Mouse (Mus musculus) cerebellum, postnatal 25 days (tissue): ENCODE measurements around the gene C1qtnf1.

Source experiments
- DNase-seq, 2 experiments: peaks; one replicate each; pipeline ENCODE4 v3.0.0; 2021; ENCODE audit warnings: mixed read lengths in 2 of 2

C1qtnf1 gene

DNA sequence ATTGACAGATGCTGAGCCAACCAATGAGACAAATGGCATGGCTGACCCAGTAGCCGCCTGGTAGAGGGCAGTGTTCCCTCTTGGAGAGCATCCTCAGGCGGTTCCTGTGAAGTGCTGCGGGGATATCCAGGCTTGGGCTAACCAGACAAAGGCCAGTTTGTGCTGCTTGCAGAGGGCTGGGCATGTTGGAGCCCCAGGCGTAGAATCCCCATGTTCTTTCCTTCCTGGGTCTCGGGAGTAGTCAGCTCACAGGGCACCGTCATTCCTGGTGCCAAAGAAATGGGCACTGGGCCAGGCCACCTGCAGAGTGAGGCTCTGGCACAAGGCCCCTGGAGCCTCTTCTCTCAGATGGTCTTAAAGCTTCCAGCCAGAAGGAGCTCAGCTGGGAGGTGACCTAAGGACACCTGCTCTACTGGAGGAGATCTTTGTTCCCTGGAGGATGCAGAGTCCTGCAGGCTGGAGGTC is 8.5 kb downstream of the C1qtnf1 start:
- peak; percentile 84 to 88 for DNase-seq

DNA sequence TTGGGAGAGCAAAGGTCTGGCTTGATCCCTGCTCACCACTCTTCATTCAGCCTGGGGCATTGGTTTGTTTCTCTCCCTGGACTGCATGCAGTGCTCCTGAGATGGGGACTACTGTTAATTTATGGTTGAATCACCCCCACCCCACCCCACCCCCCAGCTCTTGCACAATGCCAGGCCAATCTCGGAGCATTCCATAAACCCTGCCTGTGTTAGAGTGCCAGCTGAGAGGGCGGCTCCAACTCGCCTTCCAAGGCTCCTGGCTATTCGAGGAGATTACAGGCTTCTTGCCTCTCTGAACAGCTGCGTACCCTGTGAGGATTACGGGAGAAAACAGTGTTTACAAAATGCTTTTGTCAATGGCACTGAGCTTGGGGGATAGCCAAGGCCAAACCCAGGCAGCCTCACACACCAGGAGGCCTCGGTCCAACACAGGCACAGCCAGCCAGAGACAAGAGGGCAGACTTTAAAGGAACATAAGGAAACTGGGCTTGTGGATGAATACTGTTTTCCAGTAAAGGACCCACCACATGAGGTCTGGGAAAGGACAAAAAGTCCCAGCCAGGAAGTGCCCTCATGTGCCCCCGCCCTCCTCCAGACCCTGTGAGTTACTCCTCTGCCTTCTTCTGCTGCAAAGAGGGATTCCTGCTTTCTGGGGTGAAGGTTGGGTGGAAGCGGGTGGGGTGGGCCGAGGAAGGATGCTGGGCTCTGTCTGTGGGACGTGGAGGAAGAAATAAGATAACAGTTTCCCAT is 10.8 kb downstream of the C1qtnf1 start:
- DNase-seq = peak in 1 of 2 experiments; percentile 18

DNA sequence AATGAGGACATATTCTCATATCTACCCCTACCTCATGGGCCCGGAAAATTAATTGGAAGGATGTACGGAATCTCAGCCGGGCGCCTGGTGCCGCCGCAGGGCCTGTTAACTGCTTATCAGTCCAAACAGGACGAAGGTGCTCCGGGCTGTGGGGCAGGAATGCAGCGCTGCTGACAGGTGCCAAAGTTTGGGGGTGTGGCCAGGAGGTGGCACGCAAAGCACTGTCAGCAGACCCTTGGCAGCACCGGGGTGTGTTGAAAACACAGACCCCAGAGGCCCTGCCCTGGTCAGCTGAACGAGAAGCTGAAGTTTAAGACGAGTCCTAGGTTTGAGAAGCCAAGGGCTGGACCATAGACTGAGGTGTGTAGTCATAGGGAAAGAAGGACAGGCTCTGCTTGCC is 14.7 kb downstream of the C1qtnf1 start:
- peak in 1 of 2 experiments; percentile 21 for DNase-seq

DNA sequence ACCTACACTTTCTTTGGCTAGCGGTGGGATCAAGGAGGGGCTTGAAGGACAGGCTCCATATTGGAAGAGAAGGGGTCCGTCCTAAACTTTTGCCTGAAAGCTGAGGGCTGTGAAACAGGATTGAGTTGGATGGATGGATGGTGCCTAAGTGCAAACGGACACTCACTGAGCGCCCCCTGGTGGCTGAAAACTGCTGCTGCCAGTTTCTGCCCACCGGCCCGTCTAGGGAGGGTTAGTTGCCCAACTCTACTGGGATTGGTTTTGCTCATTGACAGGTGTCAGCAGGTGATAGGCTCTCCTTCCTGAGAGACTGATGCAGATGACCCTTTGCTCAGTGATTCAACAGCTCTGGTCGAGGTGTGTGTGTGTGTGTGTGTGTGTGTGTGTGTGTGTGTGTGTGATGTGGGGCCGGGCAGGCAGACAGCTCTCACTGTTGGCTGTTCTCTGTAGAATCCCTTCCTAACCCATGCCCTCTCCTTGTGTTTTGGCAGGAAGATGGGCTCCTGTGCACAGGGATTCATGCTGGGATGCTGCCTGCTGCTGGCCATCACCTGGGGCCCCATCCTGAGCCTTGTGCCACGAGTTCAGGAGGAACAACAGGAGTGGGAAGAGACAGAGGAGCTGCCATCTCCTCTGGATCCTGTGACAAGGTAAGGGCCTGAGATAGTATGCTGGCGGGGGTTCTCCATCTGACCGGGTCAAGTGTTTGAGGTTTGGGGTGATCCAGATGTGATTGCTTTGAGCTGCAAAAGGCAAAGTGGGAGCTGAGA is 15.4 kb downstream of the C1qtnf1 start:
- DNase-seq = peak; percentile 74 to 85

DNA sequence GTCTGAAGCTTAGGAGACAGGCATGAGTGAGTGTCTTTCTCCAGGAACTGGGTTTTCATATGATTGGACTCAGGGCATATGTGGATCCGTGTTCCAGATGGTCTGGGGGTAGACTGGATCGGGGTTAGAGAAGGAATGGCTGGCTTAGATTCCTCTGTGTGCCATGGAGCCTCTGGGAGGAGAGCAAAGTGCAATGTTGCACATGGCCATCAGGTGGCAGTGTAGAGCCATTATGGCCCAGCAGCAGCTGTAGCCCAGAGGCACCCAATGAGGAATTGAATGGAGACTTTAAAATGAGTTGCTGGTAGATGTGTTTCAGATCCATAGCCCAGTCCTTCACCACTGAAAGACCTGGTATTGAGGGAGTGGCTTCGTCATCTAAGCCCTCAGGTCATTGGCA is 17.8 kb downstream of the C1qtnf1 start:
- peak; percentile 80 to 83 for DNase-seq

DNA sequence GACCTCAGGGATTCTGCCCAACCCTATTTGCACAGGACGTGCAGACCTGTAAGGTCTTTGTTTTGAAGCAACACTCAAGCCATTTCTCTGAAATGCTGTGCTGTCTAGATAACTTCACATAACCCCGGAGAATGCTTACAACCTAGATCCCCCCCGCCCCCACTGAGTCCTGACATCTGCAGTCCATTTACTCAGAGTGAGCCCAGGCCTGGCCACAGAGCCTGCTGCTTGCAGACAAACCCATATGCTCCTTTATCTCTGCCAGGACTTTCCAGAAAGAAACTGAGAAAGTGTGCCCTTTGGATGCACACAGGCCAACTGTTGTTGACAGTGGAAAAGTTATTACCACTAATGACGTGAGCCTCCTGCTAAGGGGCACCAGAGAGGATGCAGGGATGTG is 19.3 kb downstream of the C1qtnf1 start:
- peak in 1 of 2 experiments; percentile 56 for DNase-seq

DNA sequence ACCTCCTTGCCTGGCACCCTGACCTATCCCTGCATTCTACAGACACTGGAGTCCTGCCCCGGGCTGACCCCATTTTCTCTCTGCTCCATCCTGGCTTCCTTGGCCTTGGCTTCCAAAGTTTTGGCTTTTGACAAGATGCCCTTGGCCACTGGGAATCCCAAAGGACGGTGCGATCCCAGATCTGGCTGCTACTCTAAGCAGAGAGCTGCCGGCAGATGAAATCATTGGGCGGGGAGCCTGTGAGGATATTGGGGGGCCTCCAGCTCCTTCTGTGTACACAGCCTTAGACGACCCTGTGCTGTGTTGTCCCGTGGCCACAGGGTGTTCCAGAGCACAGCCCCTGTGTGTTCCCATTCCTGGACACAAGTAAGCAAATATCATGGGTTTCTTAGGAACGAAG is 20.4 kb downstream of the C1qtnf1 start:
- no peak for DNase-seq

DNA sequence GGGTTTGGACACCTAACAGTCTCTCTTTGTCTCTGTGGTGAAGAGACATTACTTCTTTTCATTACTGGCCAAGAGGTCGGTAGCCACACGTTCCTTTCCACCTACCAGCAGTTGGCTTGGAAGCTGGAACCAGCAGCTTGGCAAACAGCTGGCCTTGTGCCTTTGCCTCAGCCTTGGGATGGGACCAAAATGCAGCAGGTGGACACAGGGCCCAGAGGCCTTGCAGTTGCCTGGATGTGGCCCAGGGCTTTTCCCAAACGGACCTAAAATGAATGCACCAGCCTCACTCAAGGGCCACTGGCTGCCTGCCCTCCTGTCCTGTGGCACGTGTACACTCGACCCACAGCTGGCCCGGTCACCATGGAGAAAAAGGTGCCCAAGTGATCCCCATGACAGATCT is 23.2 kb downstream of the C1qtnf1 start:
- DNase-seq = no peak

DNA sequence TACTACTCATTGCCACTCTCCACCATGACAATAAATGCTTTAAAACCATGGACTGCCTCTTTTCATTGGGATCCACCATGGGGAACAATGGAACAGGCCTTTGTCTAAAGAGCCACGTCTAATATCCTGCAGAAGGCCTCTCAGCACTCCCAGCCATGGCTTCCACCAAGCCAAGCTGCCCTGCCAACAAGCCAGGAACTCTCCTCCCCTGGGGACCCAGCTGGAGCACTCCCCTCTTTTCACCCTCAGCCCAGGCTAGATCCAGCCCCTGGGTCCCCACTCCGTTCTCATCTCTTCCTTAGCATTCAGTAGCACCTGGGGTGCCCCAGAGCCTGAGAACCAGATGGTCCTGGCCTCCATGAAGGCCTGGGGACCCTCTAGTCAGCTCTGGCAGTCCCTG is 25.0 kb downstream of the C1qtnf1 start:
- no peak for DNase-seq

DNA sequence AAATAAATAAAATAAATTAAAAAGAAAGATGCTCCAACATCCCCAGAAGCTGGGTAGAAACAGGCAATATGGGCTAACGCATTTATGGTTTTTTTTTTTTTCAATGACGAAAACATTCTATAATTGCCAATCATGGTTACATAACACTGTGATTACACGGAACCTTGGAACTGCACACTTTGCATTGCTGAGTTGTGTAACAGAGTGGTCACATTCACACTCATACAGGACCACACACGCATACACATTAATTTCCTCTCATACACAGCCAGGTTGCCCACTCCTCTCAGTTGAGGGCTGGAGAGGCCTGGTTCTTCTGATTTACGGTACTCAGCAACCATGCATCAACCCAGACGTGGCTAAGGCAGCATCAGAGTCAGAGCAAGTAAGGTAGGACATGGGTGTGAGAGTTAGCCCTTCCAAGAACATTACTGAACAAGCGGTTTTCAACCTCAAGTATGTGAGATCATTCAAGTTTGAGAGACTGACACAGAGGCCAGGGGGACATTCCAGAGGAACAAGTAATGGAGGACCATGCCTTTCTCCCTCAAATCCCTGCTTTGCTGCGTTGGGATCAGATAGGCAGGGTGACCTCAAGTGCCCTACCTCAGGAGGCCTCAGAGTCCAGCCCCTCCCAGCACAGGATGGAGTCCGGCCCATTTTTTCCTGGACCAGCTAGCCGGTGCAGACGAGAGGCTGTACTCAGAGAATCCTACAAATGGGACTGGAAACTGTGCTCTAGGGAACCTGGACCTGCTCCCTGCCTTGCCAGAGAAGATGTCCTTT is 26.1 kb downstream of the C1qtnf1 start:
- DNase-seq = no peak

DNA sequence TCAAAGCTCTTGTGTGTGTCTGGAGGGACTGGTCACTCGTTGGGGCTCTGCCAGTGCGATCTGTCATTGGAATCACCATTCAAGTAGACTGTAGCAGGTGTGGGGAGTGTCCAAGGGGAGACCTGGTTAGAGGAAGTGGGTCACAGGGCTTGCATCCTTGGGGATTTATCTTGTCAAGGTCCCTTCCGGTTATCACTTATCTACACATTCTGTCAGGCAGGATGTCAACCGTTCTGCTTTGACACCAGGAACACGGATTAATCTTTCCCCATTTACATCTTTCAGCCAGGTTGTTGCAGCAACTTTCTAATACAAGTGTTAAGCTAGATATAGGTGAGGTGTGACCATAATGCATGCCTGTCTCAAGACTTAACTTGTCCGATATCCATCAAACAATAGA is 27.8 kb downstream of the C1qtnf1 start:
- DNase-seq = no peak

DNA sequence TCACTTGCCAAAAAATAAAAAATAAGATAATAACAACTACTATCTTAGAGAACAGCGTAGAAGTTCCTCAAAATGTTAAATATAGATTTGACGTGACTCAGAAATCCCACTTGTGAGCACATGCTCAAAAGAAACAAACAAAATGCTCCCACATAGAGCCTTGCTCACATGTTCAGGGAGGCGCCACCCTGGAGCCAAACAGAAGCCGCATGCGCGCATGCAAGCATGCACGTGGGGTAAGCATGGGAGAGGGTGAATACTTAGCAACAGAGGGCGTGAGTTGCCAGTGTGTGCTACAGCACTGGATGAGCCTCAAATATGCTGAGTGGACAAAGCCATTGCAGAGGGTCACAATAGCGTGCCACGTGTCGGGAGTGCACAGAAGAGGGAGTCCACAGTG is 28.9 kb downstream of the C1qtnf1 start:
- DNase-seq = no peak

DNA sequence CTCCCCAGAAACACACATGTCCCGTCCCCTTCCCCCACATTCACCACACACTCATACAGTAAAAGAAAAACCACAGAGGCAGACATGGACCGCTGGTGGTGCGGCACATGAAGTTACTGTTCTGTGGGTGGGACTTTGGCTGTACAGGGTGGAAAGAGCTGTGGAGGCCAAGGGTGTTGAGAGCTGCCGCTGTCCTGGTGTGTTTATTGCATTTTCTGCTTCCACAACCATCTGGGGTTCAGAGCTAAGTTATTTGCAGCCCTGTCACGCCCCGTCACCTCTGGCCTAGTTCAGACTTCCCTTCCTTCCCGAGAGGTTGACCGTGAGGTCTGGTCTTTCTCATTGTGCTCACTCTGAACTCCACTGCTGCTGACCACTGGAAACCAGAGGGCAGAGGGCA is 31.0 kb downstream of the C1qtnf1 start:
- no peak for DNase-seq

DNA sequence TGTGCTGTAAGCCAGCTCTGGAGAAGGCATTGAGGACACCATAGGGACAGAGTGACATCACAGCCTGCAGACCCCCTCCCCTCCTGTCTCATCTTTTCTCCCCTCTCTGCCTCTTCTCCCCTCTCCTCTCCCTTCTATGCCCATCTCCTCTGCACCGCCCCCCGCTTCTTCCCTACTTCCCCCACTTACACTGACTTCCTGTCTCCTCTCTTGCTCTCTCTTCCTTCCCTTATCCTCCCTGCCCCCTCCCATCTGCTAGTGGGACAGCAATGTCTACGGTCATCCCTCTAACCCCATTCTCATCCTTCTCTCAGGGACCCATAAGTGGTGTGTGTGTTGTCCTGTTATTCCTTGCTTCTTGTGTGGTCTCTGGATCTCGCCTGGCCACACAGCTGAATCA is 31.5 kb downstream of the C1qtnf1 start:
- no peak for DNase-seq

DNA sequence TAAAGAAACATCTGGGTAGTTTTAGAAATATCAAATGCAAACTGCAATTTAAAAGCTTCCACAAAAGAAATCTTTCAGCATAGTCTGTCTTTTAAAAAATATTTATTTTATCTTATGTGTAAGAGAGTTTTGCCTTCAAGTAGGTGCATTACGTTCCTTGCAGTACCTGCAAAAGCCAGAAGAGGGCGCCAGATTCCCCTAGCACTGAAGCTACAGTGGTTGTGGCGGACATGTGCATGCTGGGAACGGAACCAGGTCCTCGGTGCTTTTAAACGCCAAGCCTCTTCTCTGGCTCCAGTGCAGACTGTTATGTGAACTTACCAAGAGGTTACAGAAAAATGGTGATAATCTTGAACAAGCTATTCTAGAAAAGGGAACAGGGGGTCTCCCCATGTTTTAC is 32.3 kb downstream of the C1qtnf1 start:
- DNase-seq = no peak

DNA sequence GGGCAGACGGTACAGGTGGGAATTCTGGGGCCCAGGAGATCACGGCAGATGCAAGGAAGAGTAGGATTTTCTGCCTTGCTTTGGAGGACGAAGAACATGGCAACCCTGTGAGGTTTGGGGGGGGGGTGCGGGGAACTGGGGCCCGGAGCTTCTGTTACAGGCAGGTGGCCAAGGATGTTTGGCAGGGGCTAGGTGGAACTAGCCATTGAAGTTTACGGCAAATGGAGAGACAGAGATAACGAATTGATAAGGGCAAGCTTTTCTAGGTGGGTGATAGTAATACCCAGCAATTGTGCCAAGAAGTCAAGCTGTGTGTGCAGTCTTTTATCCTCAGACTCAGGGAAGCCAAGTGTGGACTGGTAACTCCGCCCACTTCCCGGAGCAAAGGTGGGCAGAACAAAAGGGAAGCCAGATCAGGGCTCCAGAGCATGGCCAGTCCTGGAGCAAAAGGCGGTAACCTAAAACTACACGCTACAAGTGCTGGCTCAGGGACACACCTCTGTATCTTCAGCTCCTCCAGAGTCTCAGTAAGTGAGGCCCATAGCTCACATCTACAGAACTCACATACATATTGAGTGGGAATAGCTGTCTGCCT is 39.5 kb downstream of the C1qtnf1 start:
- DNase-seq = no peak

DNA sequence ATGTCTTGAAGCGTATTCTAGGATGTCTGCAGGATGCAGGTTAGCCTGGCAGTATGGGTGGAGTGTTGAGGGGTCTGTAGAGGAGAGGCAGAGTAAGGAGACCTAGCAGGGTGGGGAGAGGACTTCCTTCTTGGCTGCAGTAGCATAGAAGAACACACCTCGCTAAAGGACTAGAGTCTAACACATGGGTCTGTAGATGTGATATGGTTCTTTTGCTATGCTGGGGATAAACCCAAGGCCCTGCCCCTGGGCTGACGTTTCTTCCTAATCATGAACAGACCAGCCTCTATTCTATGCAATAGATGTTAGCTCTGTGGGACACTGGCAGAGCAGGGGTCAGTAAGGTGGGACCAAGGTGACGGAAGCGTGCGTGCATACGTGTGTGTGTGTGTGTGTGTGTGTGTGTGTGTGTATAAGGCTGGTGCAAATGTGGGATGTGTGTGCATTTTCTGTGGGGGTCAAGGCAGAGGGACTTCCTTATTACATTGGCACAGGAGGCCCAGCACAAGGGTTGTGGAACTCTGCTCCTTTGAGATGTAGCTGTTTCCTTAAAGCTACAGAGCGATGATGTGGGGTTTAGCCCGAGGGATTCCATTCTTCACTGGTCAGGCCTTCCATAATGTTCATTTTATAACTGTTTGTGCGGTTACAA is 41.6 kb downstream of the C1qtnf1 start:
- DNase-seq = no peak

DNA sequence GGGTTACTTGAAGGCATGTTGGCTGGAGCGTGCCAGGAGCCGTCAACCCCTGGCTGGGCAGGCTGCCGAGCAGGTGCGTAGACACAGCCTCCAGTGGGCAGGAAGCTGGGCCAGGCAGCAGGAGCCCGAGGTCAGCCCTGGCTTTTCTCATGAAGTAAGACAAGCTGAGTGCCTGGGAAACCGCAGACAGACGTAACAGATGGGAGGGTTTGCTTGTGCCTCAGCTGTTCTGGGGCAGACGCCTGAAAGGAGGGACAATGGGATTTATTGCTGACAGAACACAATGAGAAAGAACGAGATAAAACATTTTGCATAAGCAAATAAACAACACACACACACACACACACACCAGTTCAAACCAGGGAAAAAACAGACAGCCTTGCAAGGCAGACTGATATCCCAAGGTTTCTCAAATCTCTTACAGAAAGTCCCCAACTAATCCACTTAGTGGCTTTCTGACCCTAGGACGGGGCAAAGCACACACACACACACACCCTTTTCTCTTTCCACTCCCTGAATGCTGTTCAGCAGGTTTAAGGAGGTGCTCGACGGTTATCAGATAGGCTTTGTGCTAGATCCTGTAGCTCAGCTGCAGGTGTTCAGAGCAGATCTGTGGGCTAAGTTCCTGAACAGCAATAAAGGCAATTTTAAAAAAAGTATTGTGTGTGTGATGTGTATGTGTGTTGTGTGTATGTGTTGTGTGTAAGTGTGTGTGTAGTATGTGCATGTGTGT is 42.4 kb downstream of the C1qtnf1 start:
- DNase-seq = no peak

DNA sequence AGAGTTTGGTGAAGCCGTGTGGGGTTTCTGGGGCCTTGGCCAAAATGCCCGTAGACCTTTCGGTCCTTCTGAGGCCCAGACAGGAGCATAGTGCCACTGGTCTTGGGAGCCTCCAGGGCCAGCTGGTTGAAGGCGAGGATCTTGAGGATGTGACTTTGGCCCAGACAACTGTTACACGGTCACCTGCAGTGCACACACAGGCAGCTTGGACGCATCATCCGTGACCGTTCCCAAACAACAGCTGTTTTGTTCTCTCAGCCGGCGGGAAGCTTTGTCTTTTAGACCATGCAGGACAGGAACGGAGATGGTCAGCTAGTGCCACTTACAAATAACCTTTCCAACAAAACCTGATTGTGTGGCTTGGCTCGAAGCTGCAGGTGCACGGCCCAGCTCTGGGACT is 43.7 kb downstream of the C1qtnf1 start:
- DNase-seq = no peak

DNA sequence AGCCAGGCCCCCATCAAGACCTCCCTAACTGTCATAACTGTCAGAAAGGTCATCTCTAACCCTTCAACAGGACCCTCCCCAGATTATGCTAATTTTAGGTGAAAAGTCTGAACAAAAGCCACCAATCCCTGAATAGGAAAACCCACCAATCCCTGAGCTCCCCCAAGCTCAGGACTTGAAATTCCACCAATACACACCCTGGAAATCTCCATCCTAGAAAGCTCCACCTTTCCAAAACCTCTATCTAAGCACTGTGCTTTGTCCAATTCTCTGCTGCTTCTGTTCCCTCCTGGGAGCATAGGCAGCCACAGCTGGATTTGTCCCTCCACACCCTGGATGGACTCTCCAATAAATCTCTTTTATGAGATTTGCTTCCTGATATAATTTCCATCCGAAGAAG is 45.2 kb downstream of the C1qtnf1 start:
- DNase-seq = no peak

DNA sequence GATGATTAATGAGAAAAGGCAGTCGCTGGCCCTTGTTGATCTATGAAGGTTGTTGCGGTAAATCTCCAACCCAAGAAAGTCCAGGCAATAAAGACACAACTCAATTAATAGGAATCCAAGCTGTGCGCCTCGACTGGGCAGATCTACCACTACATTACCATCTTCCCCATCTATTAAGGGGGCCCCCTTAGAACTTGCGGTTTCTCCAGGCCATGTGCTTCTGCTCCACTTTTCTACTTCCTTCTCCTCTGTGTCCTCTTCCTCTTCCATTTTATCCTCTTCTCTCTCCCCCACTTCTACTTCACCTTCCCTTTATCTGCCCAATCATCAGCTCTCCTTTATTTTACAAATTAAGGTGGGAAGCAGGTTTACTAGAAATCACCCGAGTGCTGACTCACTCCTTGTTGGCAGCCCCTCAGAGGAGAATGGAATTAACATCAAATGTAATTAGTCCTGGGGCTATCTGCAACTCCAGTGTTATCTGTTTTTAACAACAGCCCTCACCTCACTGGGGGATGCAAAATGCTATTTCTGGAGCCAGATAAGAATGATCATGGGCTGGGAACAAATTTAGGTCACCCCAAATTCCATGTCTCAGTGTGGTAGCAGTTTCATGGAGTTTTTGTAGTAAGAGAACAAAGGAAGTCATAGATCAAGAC is 46.0 kb downstream of the C1qtnf1 start:
- no peak for DNase-seq
